Mouse (Mus musculus) adrenal gland, adult (tissue): ENCODE data around the gene Foxl1.

Source experiments
- DNase-seq, 2 experiments: peaks; one replicate each; pipeline ENCODE4 v3.0.0; 2022 to 2023; ENCODE audit warnings: low spot score in 1 of 2; ENCODE audit not compliant: inconsistent age in 2 of 2

Foxl1 gene

DNA sequence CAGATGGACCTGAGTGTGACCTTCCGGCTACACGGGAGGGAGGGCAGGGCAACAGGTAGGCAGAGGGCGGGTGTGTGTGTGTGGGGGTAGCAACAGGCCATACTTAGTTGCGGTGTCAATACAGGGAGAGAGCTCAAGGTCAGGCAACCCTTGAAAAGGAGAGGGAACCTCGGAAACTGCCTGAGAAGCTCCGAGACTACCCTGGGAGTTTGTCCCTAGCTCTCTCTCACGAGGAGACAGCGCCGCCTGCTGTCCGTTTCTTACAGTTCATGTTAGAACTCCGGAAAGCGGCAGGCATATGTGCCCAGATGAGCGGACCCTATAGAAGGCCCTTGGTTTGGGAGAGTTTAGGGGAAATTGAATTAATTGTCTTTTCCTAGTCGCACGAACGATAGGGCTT lies 35.1 kb upstream of the Foxl1 start:
- peak; percentile 83 to 93 for DNase-seq

DNA sequence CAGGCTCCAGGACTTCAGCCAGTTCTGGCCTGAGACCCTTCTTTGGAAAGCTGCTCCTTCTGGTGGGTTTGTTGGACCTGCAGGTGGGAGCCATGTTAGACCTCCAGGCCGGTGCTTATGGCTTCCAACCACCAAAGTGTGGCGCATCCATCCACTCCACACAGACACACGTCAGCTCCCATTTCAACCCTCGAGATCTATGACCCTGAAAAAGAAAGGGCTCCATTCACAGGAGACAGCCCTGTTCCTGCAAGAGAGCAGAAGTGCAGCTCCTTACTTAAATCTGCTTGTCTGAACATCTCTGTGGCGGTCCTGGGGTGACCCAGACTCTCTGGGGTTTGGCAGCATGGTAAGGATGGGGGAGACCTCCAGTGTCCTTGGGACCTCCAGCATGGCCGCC lies 34.2 kb upstream of the Foxl1 start:
- no peak for DNase-seq

DNA sequence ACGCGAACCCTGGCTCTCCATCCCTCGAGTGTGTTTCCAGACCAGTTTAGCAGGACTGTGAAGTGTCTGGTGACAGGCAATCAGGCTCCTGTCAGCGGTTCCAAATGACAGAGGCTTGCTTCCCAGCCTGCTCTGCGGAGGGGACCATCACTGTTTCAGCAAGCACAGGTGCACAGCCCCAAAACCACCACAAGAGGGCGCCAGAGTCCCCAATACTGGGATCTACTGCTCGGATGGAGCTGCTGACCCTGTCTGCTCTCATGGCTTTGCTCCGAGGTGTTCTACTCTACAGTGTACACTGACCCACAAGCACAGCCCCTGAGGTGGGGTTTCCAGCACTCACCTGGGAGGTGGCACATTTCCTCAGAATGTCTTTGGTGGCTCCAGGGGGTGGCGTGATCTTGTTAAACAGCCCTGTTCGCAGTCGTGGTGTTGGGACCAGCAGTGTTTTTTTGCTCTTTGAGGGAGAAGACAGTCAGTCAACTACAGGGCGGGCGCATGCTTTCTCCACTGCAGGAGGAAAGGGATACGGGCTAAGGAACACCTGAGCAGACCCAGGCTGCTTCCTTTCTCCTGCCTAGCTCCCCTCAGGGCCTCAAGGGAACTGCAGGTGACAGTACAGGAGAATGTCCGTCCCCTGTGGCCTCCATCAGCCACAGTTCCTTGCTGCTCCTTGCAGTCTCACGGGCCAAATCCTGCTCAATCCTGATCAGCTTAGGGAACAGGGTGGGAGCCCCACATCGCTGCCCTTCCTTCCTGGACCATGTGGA lies 23.5 kb upstream of the Foxl1 start:
- DNase-seq = peak; percentile 71 to 91

DNA sequence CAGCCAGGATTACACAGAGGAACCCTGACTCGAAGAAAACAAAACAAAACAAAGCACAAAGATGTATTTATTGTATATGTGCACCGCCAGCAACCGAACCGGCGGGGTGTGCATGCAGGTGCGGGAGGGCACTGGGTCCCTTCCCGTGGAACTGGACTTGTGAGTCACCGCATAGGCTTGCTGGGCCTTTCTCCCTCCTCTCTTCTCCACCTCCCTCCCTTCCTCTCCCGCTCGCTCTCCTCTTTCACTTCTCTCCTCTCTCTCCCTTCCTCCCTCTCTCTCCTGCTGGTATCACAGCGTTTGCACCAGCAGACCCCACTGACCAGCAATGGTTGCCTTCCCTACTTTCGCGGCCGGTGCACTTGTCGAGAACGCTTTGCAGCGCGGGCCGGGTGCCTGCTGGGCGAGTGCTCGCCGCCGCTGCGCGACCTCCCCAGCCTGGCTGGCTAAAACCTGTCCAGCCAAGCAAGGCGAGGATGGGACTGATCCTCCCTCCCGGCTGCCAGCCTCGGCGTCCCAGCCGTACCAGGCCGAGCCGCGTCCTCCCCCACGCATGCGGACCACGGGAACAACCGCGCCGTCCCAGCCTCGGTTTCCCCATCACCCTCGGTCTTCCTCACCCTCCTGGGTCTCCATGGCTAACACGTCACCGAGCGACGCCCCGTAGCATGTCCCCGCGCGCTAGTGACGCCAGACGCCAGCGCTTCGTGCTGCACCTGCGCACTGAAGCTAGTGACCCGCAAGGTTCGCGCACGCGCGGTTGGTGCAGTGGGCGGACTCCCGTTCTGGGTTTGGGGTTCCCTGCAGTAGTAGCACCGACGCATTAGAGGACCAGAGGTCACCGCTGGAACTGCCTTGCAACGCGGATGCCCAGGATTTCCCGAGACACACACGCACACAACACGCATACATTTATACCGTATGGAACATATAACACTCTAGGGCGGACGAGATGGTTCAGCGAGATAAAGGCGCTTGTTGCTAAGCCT lies 19.8 kb upstream of the Foxl1 start, which contains the start of gene Mthfsd:
Gene Mthfsd (minus strand): TSS at position 725 of the 989 bp plus-strand sequence.
- peak; percentile 99 for DNase-seq

DNA sequence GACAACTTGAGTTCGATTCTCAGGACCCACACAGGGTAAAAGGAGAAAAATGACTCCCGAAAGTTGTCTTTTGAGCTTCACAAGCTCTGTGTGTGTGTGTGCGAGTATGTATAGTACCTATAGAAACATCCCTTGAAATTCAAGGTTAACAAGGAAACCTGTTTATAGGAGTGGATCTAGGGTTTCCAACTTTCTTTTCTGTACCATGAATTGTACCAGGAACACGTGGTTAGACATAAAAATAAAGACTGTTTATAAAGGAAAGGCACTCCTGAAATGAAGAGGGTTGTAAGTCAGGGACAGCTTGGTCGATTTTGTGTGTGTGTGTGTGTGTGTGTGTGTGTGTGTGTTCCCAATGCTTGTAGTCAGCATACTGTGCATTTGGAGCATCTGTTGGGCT lies 19.1 kb upstream of the Foxl1 start:
- DNase-seq = no peak

DNA sequence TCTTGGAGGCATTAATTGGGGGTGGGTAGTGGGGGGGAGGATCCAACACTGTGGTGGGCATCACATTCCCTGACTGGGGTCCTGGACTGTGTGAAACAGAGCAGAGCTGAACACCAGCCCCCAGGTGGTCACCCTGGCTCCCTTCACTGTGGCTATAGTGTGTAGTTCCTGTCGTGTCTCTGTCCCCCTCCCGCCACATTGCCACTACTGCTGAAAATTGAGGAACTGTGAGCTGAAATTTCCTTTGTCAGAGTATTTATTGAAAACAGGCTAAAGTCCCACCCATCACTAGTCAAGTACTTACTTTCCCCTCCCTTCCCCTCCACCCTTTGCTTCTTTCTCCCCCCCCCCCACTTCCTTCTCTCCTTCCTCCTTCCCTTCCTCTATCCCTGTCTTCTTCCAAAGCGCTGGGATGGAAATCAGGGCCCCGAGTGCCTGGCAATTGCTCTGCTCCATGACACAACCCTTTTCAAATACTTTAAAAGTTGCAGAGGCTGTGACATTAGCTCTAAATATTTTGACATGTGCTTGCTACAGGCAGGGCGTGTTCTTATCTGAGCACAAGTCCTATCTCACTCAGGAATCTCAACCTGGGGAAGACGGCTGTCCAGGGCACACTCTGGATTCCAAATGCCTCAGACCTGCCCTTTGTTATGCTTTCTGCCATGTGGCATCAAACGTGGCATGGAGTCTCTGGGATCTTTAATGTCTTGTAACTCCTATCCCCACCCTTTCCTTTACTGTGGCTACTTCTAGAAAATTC lies 16.4 kb upstream of the Foxl1 start:
- DNase-seq = no peak

DNA sequence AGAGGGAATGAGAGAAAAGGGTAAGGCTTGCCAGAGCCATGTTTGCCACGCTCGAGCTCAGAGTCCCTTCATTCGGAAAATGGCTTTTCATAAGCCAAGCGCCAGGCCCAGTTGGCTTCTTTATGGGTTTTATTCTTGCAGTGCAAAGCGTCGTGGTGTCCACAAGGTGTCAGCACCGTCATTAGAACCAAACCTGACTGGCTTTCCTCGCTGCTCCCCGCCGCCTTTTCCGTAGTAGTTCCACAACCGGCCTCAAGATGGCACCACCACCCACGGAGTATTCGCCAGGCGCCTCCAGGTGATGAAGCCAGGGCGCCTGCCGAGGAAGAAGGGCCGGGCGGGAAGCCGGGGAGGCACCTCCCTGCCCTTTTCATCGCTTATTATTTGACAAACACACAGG lies 14.5 kb upstream of the Foxl1 start:
- peak; percentile 94 to 99 for DNase-seq

DNA sequence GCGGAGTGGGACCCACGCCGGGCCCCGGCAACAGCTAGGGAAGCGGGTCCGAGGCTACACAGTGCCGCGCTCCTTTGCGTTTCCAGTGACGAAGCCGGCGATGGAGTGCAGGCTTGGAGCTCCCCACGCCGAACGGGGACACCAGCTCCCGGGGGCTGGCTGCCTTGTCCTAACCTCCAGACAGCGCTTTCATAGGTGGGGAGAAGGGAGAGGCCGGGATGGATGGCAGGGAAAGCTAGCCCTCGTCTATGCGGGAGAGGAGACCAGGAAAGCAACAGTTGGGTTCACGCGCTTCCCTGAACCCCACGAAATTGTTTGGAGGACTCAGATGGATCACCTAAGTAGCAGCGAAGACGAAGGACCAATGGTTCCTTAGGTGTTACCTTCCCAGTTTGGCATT lies 12.6 kb upstream of the Foxl1 start:
- no peak for DNase-seq

DNA sequence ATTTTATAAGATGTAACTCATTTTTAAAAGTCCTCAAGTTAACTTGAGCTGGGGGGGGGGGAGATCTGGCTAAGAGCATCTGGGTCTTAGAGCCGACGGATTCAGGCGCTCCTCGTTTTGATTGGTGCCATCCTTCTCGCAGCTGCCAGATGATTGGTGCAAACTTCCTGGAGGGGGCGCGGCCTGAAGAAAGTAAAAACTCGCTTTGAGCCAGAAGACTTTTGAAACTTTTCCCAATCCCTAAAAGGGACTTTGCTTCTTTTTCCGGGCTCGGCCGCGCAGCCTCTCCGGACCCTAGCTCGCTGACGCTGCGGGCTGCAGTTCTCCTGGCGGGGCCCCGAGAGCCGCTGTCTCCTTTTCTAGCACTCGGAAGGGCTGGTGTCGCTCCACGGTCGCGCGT lies 11.8 kb upstream of the Foxl1 start, which contains the start of gene Foxc2:
Gene Foxc2 (plus strand): TSS at position 224 of the 400 bp plus-strand sequence.
- peak; percentile 87 to 95 for DNase-seq

DNA sequence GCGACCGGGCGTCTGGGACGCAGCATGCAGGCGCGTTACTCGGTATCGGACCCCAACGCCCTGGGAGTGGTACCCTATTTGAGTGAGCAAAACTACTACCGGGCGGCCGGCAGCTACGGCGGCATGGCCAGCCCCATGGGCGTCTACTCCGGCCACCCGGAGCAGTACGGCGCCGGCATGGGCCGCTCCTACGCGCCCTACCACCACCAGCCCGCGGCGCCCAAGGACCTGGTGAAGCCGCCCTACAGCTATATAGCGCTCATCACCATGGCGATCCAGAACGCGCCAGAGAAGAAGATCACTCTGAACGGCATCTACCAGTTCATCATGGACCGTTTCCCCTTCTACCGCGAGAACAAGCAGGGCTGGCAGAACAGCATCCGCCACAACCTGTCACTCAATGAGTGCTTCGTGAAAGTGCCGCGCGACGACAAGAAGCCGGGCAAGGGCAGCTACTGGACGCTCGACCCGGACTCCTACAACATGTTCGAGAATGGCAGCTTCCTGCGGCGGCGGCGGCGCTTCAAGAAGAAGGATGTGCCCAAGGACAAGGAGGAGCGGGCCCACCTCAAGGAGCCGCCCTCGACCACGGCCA lies 11.1 kb upstream of the Foxl1 start:
- DNase-seq = peak in 1 of 2 experiments; percentile 72

DNA sequence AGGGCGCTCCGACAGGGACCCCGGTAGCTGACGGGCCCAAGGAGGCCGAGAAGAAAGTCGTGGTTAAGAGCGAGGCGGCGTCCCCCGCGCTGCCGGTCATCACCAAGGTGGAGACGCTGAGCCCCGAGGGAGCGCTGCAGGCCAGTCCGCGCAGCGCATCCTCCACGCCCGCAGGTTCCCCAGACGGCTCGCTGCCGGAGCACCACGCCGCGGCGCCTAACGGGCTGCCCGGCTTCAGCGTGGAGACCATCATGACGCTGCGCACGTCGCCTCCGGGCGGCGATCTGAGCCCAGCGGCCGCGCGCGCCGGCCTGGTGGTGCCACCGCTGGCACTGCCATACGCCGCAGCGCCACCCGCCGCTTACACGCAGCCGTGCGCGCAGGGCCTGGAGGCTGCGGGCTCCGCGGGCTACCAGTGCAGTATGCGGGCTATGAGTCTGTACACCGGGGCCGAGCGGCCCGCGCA lies 10.5 kb upstream of the Foxl1 start:
- DNase-seq = peak in 1 of 2 experiments; percentile 57

DNA sequence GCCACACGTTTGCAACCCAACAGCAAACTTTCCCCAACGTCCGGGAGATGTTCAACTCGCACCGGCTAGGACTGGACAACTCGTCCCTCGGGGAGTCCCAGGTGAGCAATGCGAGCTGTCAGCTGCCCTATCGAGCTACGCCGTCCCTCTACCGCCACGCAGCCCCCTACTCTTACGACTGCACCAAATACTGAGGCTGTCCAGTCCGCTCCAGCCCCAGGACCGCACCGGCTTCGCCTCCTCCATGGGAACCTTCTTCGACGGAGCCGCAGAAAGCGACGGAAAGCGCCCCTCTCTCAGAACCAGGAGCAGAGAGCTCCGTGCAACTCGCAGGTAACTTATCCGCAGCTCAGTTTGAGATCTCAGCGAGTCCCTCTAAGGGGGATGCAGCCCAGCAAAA lies 9.8 kb upstream of the Foxl1 start:
- DNase-seq = no peak

DNA sequence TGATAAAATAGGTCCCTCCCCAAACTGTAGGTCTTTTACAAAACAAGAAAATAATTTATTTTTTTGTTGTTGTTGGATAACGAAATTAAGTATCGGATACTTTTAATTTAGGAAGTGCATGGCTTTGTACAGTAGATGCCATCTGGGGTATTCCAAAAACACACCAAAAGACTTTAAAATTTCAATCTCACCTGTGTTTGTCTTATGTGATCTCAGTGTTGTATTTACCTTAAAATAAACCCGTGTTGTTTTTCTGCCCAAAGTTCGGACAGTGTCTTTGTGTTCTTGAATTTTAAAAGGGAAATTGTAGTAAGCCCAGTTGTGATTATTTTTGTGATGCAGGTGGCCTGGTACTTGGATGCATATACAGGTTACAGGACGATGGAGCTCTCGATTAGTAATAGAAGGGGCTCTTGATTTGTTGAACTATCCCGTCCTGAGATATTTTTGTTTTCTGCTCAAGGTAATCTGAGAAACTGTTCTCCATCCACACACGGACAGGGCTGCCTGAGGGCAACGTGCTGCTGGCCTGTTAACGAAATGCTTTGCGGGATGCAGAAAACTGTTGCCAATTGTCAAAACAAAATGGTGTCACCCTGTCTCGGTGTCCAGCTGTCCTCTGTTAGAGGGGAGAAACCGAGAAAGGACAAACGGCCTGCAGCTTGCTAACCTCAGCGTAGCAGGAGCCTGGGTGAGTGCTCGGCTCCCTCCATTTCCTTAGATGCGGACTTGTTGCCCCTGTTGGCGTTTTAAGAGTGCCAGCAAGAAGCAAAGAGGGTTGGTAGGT lies 8.9 kb upstream of the Foxl1 start:
- no peak for DNase-seq

DNA sequence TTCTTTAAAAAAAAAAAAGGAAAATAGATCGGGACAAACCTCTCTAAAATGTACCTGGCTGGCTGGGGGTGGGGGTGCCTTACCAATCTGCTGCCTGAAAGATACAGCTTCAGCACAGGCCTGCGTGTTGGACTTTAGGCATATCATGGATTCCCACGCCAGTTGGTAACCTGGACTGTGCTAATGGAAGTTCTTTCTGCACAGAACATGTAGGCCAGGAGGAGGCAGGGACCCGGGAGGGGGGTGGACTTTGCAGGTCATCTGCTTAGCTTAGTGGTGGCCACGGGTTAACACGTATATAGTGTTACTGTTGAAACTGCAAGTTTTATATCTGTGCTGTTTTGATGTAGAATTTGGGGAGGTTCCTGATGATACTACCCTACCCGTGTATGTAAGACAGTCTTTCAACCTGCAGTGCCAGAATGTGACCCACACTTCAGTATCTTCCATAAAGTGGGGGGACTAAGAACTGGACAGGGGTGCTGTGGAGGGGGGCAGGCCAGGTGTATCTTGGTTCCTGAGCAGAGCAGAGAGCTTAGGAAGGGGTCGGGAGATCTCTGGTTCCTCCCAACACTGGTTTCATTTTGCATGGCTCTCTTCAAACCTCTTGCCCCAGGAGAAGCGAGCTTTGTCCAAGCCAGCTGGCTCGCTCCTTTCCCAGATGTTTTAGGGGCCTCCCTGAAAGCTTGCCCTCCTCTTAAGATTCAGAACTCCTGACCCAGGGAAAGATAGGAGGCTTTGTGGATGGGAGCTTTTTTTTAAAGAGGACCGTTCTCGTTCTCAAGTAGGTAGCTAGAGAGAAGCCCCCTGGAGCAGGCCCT lies 7.9 kb upstream of the Foxl1 start:
- DNase-seq = no peak

DNA sequence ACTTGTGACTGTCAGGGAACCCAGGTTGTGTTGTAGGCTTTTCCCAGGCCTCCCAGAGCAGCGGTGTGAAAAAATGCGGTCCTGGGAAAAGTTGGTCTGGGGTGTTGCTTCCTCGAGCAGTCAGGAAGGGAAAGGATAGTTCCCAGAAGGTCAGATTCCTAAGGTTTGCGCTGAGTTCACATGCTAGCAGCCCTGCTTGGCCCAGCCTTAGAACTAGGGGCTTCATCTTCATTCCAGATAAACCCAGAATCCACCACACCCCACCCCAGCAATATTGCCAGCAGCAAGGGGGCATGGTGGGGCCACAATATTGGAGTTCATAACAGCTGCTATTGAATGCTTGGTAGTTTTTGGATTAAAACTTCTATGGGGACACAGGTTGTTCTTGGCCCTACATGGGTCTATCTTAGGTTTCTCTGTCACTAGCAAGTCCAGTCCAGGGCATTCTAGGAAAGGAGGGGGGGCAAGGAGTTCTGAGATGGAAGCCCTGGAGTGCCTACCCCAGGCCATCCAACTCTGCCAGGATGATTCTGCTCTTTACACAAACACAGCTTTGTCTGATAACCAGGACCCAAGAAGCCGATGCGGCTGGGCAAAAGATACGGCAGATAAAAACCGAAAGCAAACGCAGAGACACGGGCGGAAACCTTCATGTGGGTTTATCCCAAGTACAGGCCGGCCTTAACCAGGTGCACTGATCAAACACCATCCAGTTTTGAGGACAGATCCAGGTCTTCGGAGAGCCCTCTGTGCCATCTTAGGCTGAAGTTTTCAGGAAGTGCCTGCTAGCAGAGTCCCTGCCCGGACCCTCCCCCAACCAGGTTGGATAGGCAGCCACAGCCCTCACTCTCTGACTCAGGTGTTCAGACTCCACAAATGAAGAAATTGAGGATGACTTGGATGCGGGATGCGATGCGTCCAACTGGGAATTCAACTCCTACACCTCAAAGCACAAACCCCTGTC lies 7.0 kb upstream of the Foxl1 start:
- no peak for DNase-seq

DNA sequence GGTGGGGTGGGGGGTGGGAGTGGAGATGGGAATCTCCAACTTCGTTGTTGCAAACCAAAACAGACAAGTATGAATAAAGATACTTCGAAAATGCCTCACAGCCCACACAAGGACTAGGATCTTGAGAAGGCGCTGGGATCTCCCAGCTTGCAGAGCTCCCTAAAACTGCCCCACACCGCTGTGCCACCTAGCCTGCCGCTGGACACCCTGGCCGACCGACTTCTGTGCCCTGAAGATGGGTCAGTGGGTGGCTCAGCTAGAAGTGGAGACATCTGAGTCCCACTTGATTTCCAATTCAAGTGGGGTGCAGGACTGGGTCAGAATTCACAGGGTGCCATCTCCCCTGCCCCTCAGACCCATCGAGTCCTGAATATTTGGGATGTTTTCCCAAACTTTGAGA lies 6.0 kb upstream of the Foxl1 start:
- DNase-seq = no peak

DNA sequence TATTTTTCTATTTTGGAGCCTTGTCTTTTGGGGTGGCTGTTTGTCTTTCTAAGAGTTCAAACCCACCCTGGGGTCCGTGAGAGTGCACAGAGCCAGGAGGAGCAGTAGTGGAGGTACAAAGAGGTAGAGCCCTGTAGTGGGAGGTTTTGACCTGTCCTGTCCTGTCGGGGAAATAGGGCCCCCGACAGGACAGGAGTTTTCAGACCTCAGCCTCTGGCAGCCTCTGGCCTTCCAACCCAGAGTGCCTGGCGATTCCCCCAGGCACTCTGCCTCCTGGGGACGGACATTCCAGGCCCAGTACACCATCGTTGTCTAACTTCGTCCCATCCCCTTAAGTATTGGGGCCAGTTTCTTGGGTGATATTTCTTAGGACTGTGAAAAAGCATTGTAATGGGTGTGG lies 5.4 kb upstream of the Foxl1 start:
- DNase-seq = no peak

DNA sequence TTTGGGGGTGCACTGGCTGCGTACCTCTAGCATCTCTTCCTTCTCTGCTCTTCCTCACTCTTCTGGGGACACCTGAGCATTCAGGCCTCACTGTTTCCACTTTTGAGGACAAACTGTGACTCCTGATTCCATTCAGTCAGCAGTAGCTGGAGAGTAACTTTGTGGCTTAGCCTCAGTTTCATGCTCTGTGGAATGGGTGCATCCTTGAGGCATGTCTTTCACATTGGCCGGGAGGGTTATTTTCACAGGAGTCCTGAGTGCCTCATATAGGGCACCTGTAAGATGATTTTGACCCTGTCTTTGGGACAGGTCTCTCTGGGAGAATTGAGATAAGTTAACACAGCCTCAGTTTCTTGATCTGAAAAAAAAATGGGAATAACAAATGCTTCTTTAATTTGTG lies 4.6 kb upstream of the Foxl1 start:
- DNase-seq = no peak
